Mouse (Mus musculus) cortical plate, adult 2 months (tissue): ENCODE data around the gene Pip5k1c.

Source experiments
- CTCF ChIP-seq: fragments of 200-500 bp; IDR thresholded peaks from 2 replicates; pipeline ENCODE4 v1.5.1; 2011; ENCODE audit warnings: mild to moderate bottlenecking, control low read depth, low read length; ENCODE audit not compliant: insufficient read depth; ENCODE audit errors: extremely low read depth
- POLR2A ChIP-seq: fragments of 200-500 bp; IDR thresholded peaks from 2 replicates; pipeline ENCODE4 v1.6.1; 2011; ENCODE audit warnings: mild to moderate bottlenecking, low read length, control low read depth; ENCODE audit not compliant: insufficient read depth; ENCODE audit errors: extremely low read depth

DNA sequence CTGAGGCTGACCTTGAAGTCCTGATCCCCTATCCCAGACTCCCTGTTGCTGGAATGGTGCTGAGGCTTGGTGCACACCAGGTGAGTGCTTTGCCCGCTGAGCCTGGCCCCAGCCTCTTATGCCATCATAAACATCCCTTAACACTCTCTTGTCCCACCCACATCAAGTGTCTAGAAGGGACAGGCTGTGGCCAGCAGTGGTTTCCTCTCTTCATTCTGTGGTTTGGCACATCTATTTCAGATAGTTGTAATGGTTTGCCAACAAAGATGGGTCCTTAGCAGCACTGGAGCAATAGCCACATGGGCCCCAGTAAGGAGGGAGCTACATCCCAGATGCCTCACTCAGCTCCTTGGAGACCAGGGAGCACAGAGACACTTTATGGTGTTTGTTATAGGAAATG lies 37.9 kb upstream of the Pip5k1c start:
- no peak for TF ChIP-seq POLR2A
- TF ChIP-seq CTCF = no peak
